Mouse (Mus musculus) heart, adult 2 months (tissue): ENCODE measurements at regions not wholly inside any gene's neighbourhood (a gene's known extent, or its start where the extent isn't known, plus 50 kb on each side); places are given as distances from the start of the nearest gene placed in this dataset.

Experiments used
- CTCF ChIP-seq: fragments of 200-600 bp; IDR thresholded peaks from 2 replicates; pipeline ENCODE4 v1.8.1; 2022; ENCODE audit warnings: antibody characterized with exemption, mild to moderate bottlenecking, moderate library complexity
- POLR2A ChIP-seq: fragments of 200-500 bp; IDR thresholded peaks from 2 replicates; pipeline ENCODE4 v1.6.1; 2011; ENCODE audit warnings: mild to moderate bottlenecking, low read depth, low read length, control low read depth; ENCODE audit not compliant: insufficient read depth

DNA sequence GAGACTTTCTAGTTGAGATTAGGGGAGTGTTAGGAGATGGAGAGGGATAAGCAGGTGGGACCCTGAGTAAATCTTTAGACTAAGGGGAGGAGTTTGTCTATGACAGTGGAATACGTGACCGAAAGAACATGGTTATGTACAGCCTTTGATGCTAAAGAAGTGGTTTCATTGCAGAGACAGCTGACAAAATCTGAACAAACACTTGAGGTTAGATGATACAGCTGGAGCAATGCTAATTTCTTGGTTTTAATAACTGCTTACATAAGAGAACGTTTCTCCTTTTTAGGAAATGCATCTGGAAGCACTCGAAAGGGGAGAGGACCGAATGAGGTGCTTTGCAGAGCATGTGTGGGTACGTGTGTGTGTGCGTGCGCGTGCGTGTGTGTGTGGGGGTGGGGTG is 100.8 kb upstream of the Psmd7 start:
- TF ChIP-seq CTCF (no peak), POLR2A (no peak)
